Mouse (Mus musculus) layer of hippocampus, adult 9-10 months (tissue): Measurements from ENCODE around the gene Sort1.

Experiments used
- DNase-seq: peaks from one replicate; pipeline ENCODE4 v3.0.0; 2022; ENCODE audit warnings: low spot score

The Sort1 gene

DNA sequence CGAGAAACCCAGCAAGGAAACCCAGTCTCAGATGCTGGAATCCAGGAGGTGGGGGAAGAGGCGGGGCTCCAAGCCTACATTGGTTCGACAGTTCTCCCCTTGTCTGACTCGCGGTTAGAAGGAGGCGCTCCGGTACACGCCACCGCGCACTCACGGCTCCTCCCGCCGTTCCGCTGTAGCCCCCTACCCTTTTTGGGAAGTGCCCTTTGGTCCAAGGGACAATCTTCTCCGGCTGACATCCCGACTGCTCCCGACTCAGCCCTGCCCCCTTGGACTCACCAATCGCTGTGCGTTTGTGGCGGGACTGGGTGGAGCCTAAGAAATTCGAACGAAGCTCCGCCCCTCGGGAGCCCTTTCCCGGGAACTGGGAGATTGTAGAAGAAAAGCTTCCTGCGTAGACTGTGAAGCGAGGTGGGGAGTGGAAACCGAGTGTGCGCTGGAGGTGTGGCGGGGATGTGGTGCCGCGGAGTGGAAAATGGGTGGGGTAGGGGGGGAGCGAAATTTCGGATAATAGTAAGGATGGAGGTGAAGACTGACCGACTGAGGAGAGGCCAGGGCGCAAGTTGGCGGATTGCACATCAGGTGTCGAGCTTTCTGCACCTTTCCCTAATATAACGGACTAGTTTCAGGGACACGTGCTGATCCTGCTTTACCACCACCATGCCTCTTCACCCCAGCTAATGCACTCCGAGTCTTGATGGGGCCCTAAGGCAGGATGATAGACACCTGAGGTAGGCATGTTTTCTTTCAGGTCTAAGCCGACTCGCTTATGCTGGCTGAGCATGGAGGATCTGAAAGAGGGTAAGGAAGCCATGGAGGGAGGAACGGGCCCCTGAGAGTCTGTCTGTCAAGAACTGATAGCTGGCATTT, 99.8 kb downstream of the Sort1 start, which contains the start of gene Psrc1:
Gene Psrc1, plus strand, starts transcription at position 355 of the 870 bp plus-strand sequence.
- DNase-seq, result no peak

DNA sequence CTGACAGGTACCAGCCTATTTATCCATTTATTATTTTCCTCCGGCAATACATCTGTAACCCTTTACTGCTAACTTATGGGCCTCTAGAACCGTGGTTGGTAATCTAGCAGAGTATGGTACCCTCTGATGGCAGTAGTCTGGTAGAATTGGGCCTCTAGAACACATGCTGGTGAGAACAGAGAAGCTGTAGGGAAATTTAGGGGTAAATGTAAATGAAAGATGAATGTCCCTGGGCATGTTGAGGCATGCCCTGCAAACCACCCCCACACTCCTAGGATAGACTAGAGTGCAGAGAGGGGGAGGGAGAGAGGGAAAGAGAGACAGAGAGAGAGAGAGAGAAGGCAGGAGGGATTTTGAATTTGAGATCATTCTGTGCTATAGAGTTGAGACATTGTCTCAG, 100.5 kb downstream of the Sort1 start:
- no peak for DNase-seq

DNA sequence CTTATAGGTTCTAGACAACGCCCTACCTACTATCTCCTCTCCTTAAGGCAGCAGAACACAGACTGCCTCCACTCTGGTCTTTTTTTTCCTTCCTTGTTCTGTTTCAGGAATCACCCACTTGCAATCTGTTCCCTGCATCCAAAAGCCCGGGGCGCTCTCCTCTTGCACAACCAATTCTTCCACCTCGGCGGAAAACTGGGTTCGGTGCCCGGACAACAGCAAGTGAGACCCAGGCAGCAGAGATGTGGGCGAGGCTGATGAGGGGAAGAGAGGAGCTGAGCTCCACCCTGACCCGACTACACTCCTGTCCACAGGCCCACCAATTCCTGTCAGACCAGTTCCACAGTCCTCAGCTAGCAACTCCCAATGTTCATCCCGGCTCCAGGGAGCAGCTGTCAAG, 102.3 kb downstream of the Sort1 start:
- DNase-seq, result peak; percentile 52

DNA sequence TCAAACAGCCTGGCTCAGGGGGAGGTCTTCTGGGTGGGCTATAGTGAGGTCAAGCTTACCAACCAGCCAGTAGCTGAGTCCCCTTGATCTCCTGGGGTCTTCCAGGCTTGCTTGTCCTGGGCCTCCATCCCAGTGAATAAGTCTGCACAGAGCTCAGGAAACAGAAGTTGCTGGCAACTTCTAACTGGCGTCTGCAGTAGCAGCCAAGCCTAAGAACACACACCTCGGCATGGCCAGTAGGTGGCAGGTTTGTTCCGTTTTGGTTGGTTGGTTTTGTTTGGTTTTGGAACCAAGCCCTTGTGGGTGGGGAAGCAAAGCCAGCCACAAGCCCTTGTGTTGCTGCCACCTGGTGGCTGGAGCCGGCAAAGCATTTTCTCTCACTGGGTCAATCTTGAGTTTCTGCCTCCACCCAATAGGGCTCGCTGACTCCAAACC, 105.2 kb downstream of the Sort1 start:
- DNase-seq, result peak; percentile 96

DNA sequence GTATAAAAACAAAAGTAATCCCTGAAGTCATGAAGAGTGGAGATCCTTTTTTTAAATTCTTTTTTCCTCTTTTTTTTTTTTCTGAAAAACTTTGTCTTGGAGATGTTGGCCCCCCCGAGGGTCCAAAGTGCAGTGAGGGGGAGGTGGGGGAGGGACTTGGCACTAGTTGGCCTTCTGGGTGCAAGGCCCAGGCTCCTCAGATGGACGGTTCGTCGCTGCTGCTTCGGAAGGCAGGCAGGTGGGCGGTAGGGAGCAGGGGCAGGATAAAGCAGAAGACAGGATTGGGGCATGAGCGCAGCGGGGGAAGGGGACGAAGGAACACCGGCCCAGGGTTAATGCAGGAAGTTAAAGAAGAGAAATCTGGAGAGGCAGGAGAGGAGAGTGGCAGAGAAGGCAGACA, 108.4 kb downstream of the Sort1 start:
- DNase-seq, result no peak

DNA sequence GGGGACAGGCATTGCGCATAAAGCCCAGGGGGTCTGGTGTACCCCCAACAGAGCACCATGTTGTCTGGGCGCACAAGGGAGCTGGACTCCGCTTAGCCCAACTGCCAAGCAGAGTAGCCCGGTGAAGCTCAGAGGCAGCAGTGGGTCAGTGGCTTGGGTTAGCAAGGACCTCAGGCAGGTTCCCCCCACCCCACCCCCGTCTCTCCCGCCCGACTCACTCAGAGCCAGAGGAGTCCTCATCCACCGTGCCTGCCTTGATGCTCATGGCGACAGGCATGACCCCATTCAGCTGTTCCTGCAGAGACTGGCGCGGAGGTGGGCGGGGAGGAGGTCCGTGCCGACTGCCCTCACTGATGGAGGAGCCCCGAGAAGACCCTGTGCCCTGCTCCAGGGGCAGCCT, 108.9 kb downstream of the Sort1 start:
- DNase-seq, result no peak

DNA sequence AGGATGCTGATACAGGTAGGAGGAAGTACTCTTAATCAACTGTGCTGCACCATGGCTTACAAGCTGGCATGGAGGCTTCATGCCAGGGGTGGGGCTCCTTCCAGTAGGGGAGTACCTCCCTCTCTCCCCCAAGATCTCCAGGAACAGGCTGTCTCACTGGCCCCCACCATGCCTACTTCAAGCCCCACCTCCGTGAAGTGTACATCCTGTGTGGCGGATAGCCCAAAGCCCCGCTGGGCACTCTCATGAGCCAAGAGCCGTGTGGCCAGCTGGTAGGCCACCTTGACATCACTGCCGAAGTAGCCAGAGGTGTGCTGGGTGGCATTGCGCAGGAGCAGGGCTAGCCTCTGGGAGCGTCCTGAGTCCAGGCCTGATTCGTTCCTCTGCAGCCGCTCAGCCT, 114.4 kb downstream of the Sort1 start:
- no peak for DNase-seq

DNA sequence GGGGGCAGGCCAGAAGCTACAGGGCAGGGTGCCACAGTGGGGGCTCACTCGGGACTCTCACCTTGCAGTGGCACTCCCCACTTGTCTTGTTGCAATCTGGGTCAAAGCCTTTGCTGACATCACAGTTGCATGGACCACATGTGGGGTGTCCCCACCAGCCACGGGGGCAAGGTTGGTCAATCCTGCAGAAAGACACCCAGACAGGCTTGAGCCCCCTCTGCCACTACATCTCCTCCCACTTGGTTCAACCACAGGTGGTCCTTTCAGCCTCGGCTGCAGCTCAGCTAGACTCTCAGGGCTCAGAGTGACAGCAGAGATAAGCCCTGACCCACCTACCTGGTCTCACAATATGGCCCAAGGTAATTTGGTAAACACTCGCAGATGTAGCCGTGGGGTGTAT, 116.6 kb downstream of the Sort1 start:
- DNase-seq, result no peak

DNA sequence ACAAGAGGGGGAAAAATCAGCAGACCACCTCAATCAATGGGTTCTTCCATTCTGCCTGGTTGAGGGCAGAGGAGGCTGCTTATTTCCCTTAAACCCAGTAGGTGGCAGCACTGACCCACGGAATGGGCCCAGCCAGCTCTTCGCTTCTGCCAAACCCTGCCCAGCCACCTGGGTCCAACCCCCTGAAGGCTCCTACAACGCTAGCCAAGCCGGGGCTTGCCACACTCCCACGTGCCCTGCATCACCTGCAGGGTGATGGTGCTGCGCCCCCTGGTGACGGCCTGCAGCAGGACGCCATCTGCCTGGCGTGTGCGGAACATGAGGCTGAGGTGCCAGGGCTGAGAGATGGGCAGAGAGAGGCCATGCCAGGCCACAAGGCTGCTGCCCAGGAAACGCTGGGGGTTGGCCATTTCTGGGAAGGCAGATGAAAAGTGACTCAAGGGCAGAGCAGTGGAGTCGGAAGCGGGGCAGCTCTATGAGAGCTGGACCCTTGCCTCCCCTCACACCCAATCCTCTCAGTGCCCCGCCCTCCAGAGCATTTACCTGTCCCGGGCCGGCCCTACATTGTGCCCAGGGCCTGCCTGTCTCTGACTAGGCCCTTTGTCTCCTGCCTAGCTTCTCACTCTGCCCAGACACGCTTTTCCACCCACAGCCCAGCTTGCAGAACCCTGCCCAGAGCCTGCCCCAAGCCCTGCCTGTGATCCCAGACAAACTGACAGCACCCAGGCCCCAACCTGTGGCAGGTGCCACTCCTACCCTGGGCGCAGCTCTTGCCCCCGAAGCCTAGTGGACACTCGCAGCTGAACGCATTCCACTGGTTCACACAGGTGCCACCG, 118.0 kb downstream of the Sort1 start:
- no peak for DNase-seq

DNA sequence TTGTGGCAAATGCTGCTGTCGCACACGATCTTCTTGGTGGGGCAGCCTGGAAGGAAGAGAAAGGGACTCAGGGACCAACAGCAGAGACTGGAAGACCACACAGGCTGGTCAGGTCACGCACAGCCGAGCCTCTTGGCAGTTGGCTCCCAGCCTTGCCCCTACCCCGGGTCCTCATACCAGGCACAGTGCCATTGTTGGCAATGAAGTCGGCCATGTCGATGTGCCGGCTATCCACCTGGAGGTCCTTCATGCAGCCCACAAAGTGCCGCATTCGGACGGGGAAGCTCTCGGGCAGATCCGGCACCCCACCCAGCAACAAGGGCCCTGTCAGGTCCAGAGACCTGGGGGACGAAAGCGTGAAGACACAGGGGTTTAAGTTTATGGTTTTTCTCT, 118.6 kb downstream of the Sort1 start:
- no peak for DNase-seq

DNA sequence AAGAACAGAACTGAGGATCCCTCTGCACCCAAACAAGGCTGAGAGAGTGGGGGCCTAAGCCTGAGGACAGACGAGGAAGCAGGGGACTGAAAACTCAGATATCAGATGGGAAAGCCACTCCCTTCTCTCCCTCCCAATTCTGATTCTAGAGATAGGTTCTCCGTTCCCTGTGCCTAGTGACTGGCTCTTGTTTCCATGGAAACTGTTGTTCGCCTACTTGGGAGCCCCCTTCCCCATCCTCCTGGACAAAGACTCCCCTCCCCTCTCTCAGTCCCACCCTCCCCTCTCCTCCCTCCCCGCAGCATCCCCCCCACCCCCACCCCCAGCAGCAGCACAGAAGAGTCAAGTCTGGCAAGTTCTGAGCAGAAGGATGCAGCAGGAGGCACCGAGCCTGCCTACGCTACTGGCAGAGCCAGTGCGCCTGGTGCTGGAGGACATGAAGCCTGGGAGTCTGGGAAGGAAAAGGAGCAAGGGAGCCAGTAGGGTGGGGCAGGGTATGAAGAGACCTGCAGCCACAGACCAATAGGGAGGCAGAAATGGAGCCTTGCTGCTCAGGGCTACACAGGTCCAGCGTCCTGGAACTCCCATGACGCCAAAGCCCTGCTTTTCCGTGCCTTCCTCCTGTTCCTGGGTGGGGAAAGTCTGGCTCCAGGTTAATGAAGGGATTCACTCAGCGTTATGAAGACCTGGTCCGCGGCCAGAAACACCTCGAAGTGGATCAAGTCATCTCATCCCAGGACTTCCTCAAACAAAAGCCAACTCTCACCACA, 121.8 kb downstream of the Sort1 start:
- no peak for DNase-seq

DNA sequence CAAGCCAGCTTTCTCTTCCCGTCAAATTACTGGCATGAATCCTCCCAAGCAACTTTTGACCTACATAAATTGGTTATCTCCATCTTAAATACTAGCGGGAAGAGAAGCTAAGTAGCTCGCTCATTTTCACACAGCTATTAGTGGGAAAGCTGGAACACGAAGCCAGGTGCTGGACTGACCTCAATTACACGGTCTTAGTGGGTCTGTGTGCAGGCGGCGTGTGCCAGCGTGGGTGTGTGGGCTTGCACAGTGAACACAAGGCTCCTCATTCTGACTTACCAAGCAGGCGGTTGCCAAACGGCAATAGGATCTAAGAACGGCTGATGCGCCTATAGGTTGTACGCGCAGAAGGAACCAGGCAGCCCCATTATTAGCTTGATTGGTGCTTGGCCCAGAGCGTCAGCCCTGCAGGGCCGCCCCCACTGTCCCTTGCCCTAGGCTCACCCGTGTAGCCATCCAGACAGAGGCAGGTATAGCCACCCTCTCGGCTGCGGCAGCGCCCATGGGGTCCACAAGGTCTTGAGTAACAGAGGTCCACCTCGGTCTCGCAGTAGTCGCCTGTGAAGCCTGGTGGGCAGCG, 122.5 kb downstream of the Sort1 start:
- no peak for DNase-seq

DNA sequence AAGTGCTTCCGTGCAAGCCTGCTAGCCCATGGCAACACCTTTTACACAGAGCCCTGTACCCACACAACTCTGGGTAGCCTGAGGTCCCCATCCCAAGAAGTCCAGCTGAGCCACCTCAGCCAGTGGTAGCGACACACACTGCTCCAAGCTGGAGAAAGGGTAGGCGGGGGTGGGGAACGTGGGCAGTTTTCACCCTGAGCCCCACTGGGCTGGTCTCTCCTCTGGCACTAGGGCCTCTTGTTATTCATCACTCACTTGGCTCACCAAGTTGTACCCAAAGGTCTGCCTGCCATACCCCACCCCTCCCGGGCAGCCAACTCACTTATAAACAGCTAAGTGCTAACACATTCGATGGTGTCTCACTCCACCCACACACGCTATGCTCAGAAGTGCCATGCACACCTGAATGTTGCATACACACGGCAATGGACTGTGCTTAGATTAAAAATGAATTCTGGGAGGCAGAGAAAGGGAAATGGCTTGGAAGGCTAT, 124.7 kb downstream of the Sort1 start:
- no peak for DNase-seq

DNA sequence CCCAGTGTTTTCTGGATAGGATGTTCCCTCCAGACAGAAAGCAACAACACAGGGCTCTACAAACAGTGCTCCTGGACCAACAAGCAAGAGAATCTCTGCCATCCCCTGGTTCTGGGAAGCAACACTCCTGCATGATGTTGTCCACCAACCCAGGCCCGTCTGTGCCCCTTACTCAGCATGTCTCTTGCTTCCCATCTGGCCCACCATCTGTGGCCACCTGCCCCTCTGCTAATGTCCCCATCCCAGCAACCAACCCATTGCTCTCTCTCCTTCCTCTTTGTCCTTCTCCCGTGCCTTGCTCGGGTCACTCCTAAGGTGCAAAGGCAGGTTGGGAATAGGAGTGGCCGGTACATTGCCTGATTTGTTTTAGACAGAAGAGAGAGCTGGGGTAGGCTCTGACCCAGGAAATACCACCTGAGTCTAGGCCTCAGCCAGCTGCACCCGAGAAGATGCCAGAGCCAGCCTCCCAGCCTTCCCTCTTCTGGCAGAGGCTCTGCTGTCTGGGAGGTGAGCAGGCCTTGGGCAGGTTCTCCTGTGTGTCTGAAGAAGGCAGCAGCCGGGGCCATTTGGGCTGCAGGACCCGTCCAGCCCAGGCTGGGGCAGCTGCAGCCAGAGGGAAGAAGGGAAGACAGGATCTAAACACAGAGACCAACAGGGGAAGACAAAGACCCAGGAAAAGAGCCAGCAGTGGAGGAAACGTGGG, 125.9 kb downstream of the Sort1 start:
- no peak for DNase-seq

DNA sequence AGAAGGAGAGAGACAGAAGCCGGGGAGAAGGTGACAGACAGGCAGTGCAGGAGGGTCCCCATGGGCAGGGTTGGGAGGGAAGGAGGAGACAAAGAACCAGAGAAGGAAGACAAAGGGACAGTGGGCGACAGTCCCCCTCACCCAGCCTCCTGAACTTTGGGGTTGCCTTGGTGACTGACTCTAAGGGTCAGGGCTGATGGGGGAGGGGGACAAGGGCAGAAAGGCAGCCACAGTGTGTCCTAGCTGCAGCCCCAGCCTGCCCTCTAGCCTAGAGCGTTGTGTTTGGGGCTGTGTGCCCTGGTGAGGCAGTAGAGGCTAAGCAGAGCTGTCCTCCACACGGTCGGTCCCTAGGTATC, 126.5 kb downstream of the Sort1 start:
- DNase-seq, result no peak
